Mouse (Mus musculus) embryo, embryonic 11.5 days (tissue): Measurements from ENCODE around the gene D17H6S53E.
A peak's percentile ranks its signal among the peaks of the same experiment; 100 is the strongest.

Source experiments
- DNase-seq: peaks from one replicate; pipeline ENCODE4 v3.0.0-alpha.2; 2012; ENCODE audit warnings: low read depth, low spot score

D17H6S53E gene

GRCm38 (mm10) chr17:35161421-35161820, 35.2 kb downstream of the D17H6S53E start:
- no peak for DNase-seq

GRCm38 (mm10) chr17:35162121-35162520, 35.9 kb downstream of the D17H6S53E start:
- no peak for DNase-seq

- no peak for DNase-seq
Measured at GRCm38 (mm10) chr17:35162730-35163129, 36.6 kb downstream of the D17H6S53E start.

- no peak for DNase-seq
Measured at GRCm38 (mm10) chr17:35163326-35164081, 37.3 kb downstream of the D17H6S53E start.

GRCm38 (mm10) chr17:35164218-35164567, 38.0 kb downstream of the D17H6S53E start:
- DNase-seq = no peak

GRCm38 (mm10) chr17:35164568-35165450, 38.6 kb downstream of the D17H6S53E start, which contains the start of gene Prrc2a:
Prrc2a (minus strand) TSS chr17:35164897.
- DNase-seq = peak; percentile 98

- DNase-seq = no peak
Measured at GRCm38 (mm10) chr17:35165451-35166155, 39.4 kb downstream of the D17H6S53E start.

- peak; percentile 64 for DNase-seq
Measured at GRCm38 (mm10) chr17:35166352-35167035, 40.3 kb downstream of the D17H6S53E start.

- DNase-seq = no peak
Measured at GRCm38 (mm10) chr17:35167794-35168193, 41.6 kb downstream of the D17H6S53E start.

GRCm38 (mm10) chr17:35168541-35169207, 42.5 kb downstream of the D17H6S53E start:
- DNase-seq = no peak

- no peak for DNase-seq
Measured at GRCm38 (mm10) chr17:35172445-35173234, 46.5 kb downstream of the D17H6S53E start.

- no peak for DNase-seq
Measured at GRCm38 (mm10) chr17:35173329-35173728, 47.2 kb downstream of the D17H6S53E start.

GRCm38 (mm10) chr17:35174201-35174977, 48.2 kb downstream of the D17H6S53E start:
- no peak for DNase-seq

- no peak for DNase-seq
Measured at GRCm38 (mm10) chr17:35175382-35175781, 49.2 kb downstream of the D17H6S53E start.

GRCm38 (mm10) chr17:35175968-35176367, 49.8 kb downstream of the D17H6S53E start, which contains the start of gene Aif1:
Aif1 (minus strand) TSS chr17:35176068.
- DNase-seq = no peak
